ENCODE assay signal across 8 mouse cellular contexts in the genomic region with DNA sequence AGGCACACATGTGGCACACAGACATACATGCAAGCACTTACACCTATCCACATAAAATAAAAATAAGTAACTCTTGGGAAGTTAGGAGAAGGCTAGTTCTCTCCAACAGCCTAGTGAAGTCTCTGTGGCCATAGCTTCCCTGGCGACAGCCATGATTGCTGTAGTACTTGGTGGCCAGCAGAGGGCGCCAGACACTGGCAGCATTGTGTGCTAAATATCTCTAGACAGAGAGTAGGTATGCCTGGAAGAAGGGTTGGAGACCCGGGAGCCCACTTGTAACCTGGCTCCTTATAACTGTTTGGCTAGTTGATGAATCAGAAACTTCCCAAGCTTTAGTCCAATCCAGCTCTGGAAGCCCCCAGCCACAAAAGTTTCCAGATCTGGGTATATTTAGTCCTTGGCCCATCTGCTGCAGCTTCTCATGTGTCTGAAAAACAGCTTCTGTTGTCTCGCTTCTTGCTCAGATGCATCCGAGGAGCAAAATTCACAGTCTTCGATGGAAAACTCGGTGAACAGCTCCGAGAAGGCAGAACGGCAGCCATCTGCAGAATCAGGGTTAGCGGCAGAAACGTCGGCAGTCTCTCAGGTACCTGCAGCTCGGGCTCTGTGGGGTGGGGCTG. TPM values are rescaled to one million over a fixed set of nuclear protein-coding genes. Genes with fewer than 3 reads are reported as not detected.
DNase-seq lines count a peak whose midpoint lies in the region; ATAC-seq and TF ChIP-seq lines count a peak whose summit lies in the region.

No protein-coding gene starts in this region.

- H3K9ac ChIP-seq in intestine, postnatal 0 days (ENCODE audit: low read depth, low read length) = no peak overlapping the region
- no peak overlapping the region for H3K9ac ChIP-seq in intestine, embryonic 16.5 days (ENCODE audit: low read depth, low read length)

- no peak overlapping the region for H3K4me2 ChIP-seq in intestine, postnatal 0 days (replicated peaks; ENCODE audit: low read depth)
- no peak overlapping the region for H3K4me2 ChIP-seq in intestine, embryonic 16.5 days (ENCODE audit: low read depth, low read length)

- ATAC-seq in intestine, postnatal 0 days = no peak
- ATAC-seq in intestine, embryonic 16.5 days = no peak; the same call in 1 of the 2 replicates

- H3K4me3 ChIP-seq in intestine, postnatal 0 days (ENCODE audit: low read depth, low read length) = no peak overlapping the region
- no peak overlapping the region for H3K4me3 ChIP-seq in intestine, embryonic 16.5 days (ENCODE audit: low read length)

- H3K27me3 ChIP-seq in intestine, postnatal 0 days (replicated peaks; ENCODE audit: control insufficient read depth, insufficient read depth, low read length) = no peaks in the 10 kb centered on the region
- H3K27me3 ChIP-seq in intestine, embryonic 16.5 days (replicated peaks; ENCODE audit: control insufficient read depth, insufficient read depth, low read length) = no peaks in the 10 kb centered on the region

- DNase-seq in adrenal gland, adult 18-20 months (ENCODE audit: low spot score in 2 of 2) = peak; percentile 35 to 57
- DNase-seq in adrenal gland, adult 8-10 months = no peak
- peak; percentile 57 for DNase-seq in CD4-positive helper T cell, adult 2 months (ENCODE audit: low read depth, low spot score)
- DNase-seq in embryo, embryonic 10 days (ENCODE audit: low spot score) = peak; percentile 78
- peak; percentile 36 to 43 for DNase-seq in layer of hippocampus, postnatal 36 days
- peak; percentile 57 for DNase-seq in right cerebral cortex, postnatal 4 days

- 76% methylated on average over 13 of the region's 13 CpGs for WGBS in intestine, postnatal 0 days
- 79% methylated on average over 13 of the region's 13 CpGs for WGBS in intestine, embryonic 16.5 days

- no peaks in the 10 kb centered on the region for H3K9me3 ChIP-seq in intestine, postnatal 0 days (ENCODE audit: control insufficient read depth)
- H3K9me3 ChIP-seq in intestine, embryonic 16.5 days (ENCODE audit: control insufficient read depth, low read length) = no peaks in the 10 kb centered on the region

- no peaks in the 10 kb centered on the region for H3K4me1 ChIP-seq in intestine, postnatal 0 days (replicated peaks; ENCODE audit: control insufficient read depth, insufficient read depth, low read length)
- no peaks in the 10 kb centered on the region for H3K4me1 ChIP-seq in intestine, embryonic 16.5 days (ENCODE audit: control insufficient read depth, insufficient read depth, low read length)

- H3K27ac ChIP-seq in intestine, postnatal 0 days (ENCODE audit: low read depth, low read length) = no peak overlapping the region
- no peak overlapping the region for H3K27ac ChIP-seq in intestine, embryonic 16.5 days (ENCODE audit: low read length)

- H3K36me3 ChIP-seq in intestine, postnatal 0 days (ENCODE audit: control insufficient read depth, insufficient read depth) = peaks cover 37% of the 10 kb centered on the region
- peaks cover 17% of the 10 kb centered on the region for H3K36me3 ChIP-seq in intestine, embryonic 16.5 days (ENCODE audit: control insufficient read depth, insufficient read depth, low read length)

- TF ChIP-seq CTCF in intestine, postnatal 0 days (IDR thresholded peaks at IDR 0.05; ENCODE audit: low read depth) = peak; percentile 95

RNA-seq across cellular contexts. Expression of a gene that starts 25.3 kb away (rescaled TPM):
- 1 to 10 TPM; 6.9 to 7.1 TPM for total RNA-seq in adrenal gland, adult 18-20 months (2021)
- total RNA-seq in adrenal gland, adult 8-10 months (2022) = 10 to 100 TPM in 3 of 4 experiments, 1 to 10 TPM in 1; 9.7 to 15.1 (median 13.2) TPM
- 4.2 and 4.7 TPM in 2 replicates for polyA plus RNA-seq in intestine, postnatal 0 days (2015; fragmentation: Nextera tagmentation; extraction: Ambion mirVana)
- 12.8 and 13.0 TPM in 2 replicates for polyA plus RNA-seq in intestine, embryonic 16.5 days (2015; fragmentation: Nextera tagmentation; extraction: Ambion mirVana)
- 10 to 100 TPM; 61.7 to 66.0 TPM for total RNA-seq in layer of hippocampus, postnatal 36 days (2021)

RNA-seq across cellular contexts. Expression of a gene that starts 25.6 kb away (rescaled TPM):
- 10 to 100 TPM; 18.5 to 26.8 TPM for total RNA-seq in adrenal gland, adult 18-20 months (2021)
- total RNA-seq in adrenal gland, adult 8-10 months (2022) = 10 to 100 TPM; 21.6 to 32.8 (median 27.1) TPM
- polyA plus RNA-seq in intestine, postnatal 0 days (2015; fragmentation: Nextera tagmentation; extraction: Ambion mirVana) = 17.8 and 18.4 TPM in 2 replicates
- polyA plus RNA-seq in intestine, embryonic 16.5 days (2015; fragmentation: Nextera tagmentation; extraction: Ambion mirVana) = 16.6 and 21.0 TPM in 2 replicates
- total RNA-seq in layer of hippocampus, postnatal 36 days (2021) = 10 to 100 TPM; 19.3 to 21.3 TPM
